Comparison of ENCODE assay signal across 24 mouse cellular contexts in the genomic region with DNA sequence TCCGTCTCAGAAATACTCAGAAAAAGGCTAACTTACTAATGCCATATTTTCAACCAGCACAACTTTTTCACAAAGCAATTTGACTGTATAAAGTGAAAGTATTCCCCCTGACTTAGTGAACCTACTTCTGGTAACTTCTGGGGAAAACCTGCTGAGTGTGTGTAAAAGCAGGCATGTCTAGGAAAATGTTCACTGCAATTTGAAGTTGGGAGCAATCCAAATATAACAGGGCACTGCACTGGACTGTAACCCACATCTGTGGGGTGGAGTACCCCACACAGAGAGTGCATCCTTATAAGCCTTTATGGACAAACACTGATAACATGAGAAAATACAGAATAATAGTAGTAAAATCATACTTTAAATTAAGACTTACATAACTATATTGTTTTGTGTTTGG.
"Had no signal": no experiment of that assay in that cellular context is flagged by ENCODE, and none has a peak within 500 bp of the region (broad histone marks: within the 10 kb centered on the region; RNA-seq: fewer than 3 reads in every experiment).

No protein-coding gene starts in this region.

- ATAC-seq: hindbrain, postnatal 0 days; intestine, embryonic 16.5 days had no signal

- H3K4me3 ChIP-seq: gastrocnemius, adult 2 months; heart, adult 2 months; heart, embryonic 13.5 days; heart, embryonic 15.5 days; hindbrain, embryonic 13.5 days; hindbrain, embryonic 15.5 days; kidney, embryonic 15.5 days; limb, embryonic 13.5 days; limb, embryonic 15.5 days; liver, embryonic 13.5 days had no signal

- H3K9me3 ChIP-seq: heart, embryonic 13.5 days; heart, embryonic 15.5 days; hindbrain, embryonic 13.5 days; hindbrain, embryonic 15.5 days; kidney, embryonic 15.5 days; limb, embryonic 13.5 days; limb, embryonic 15.5 days; liver, embryonic 13.5 days had no signal

- H3K9ac ChIP-seq: heart, embryonic 13.5 days; heart, embryonic 15.5 days; hindbrain, embryonic 13.5 days; hindbrain, embryonic 15.5 days; kidney, embryonic 15.5 days; limb, embryonic 13.5 days; limb, embryonic 15.5 days; liver, embryonic 13.5 days had no signal

- H3K27me3 ChIP-seq: heart, embryonic 13.5 days; heart, embryonic 15.5 days; hindbrain, embryonic 13.5 days; hindbrain, embryonic 15.5 days; kidney, embryonic 15.5 days; limb, embryonic 13.5 days; limb, embryonic 15.5 days; liver, embryonic 13.5 days had no signal

- H3K4me2 ChIP-seq: heart, embryonic 11.5 days; heart, embryonic 13.5 days; heart, embryonic 15.5 days; hindbrain, embryonic 13.5 days; hindbrain, embryonic 15.5 days; kidney, embryonic 15.5 days; limb, embryonic 13.5 days; limb, embryonic 15.5 days; liver, embryonic 11.5 days; liver, embryonic 13.5 days had no signal

- DNase-seq: gastrocnemius, adult 2 months; gastrocnemius, postnatal 10 days; gastrocnemius, postnatal 25 days; heart, adult 2 months; heart, postnatal 14 days; heart, postnatal 36 days; kidney, adult 11 months; kidney, adult 8-10 months; layer of hippocampus, adult 9-11 months; layer of hippocampus, postnatal 36 days; left cerebral cortex, postnatal 4 days; liver, embryonic 13.5 days had no signal

- H3K36me3 ChIP-seq: hindbrain, embryonic 15.5 days had no signal

- H3K27ac ChIP-seq: gastrocnemius, adult 2 months; heart, adult 2 months; heart, embryonic 13.5 days; heart, embryonic 15.5 days; hindbrain, embryonic 13.5 days; hindbrain, embryonic 15.5 days; hindbrain, postnatal 0 days; kidney, embryonic 15.5 days; kidney, postnatal 0 days; limb, embryonic 13.5 days; limb, embryonic 15.5 days; liver, embryonic 13.5 days had no signal
